Mouse (Mus musculus): Measurements from ENCODE around the gene Sema6d.

The Sema6d gene

GRCm38 (mm10) chr2:124640500-124641193 lies 550.9 kb downstream of the Sema6d start:
- DNase-seq (ENCODE audit: extremely low spot score, low read depth, low spot score), result no peak

GRCm38 (mm10) chr2:124641194-124641558 lies 551.4 kb downstream of the Sema6d start:
- no peak for DNase-seq (ENCODE audit: extremely low spot score, low read depth, low spot score)

DNA sequence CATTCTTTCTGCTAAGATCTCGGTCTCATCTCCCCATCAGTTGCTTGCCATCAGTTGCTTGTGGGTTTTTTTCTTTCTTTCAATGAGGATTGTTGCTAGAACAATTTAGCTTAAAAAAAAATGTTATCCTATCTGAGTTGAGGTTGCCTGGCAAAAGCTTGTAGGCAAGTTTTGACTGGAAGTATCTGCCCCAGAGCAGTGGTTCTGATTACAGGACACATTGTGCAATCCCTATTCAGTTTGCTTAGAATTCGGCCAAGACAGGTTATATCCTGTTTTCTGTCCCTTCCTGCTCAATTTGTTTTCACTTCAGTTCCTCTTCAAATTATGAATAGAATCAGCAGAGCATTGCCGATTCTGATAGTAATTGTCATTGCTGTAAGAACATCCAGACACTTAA lies 552.4 kb downstream of the Sema6d start:
- no peak for DNase-seq (ENCODE audit: extremely low spot score, low read depth, low spot score)

DNA sequence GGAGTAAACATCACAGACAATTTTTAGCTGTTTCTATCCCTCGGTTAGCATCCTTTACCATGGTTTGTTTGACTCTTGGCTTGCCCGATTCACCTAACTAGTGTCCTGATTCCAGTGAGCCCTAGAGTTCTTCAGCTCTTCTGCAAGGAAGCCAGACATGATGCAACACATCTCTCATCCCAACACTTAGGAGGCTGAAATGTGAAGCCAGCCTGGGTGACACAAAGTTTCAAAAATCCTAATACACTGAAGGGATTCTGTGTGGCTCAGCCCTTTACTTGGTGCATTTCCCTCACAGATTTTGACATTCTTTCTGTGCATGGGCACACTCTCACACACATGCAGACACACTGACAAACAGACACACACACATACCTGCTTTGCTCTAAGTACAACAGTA lies 560.8 kb downstream of the Sema6d start:
- no peak for DNase-seq (ENCODE audit: extremely low spot score, low read depth, low spot score)

GRCm38 (mm10) chr2:124651146-124651545 lies 561.4 kb downstream of the Sema6d start:
- DNase-seq (ENCODE audit: extremely low spot score, low read depth, low spot score), result no peak

GRCm38 (mm10) chr2:124653161-124653560 lies 563.4 kb downstream of the Sema6d start:
- no peak for DNase-seq (ENCODE audit: extremely low spot score, low read depth, low spot score)

- no peak for DNase-seq (ENCODE audit: extremely low spot score, low read depth, low spot score)
Observed at GRCm38 (mm10) chr2:124657358-124657757, 567.6 kb downstream of the Sema6d start.

DNA sequence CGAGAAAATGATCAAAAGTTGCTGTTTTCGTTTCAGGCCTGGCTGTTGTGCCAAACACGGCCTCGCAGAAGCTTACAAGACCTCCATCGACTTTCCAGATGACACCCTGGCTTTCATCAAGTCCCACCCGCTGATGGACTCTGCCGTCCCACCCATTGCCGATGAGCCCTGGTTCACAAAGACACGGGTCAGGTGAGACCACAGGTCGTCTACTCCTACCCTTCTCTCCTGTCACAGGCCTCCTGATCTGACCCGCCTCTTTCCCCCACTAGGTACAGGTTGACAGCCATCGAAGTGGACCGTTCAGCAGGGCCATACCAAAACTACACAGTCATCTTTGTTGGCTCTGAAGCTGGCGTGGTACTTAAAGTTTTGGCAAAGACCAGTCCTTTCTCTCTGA lies 568.6 kb downstream of the Sema6d start:
- no peak for DNase-seq (ENCODE audit: extremely low spot score, low read depth, low spot score)

DNA sequence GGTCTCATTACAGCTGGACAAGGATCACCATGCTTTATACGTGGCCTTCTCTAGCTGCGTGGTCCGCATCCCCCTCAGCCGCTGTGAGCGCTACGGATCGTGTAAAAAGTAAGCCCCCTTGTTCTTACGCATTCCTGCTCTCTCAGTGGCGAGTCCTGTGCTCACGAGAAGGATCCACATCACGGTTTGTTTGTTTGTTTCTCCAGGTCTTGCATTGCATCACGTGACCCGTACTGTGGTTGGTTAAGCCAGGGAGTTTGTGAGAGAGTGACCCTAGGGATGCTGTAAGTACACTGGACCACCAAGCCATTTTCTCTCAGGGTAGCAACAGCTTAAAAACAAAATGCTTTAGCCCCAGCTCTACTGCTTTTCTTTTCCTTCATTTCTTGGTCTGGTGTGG lies 569.8 kb downstream of the Sema6d start:
- DNase-seq (ENCODE audit: extremely low spot score, low read depth, low spot score), result no peak

- no peak for DNase-seq (ENCODE audit: extremely low spot score, low read depth, low spot score)
Observed at GRCm38 (mm10) chr2:124660686-124661085, 570.9 kb downstream of the Sema6d start.

- no peak for DNase-seq (ENCODE audit: extremely low spot score, low read depth, low spot score)
Observed at GRCm38 (mm10) chr2:124661316-124661715, 571.5 kb downstream of the Sema6d start.

DNA sequence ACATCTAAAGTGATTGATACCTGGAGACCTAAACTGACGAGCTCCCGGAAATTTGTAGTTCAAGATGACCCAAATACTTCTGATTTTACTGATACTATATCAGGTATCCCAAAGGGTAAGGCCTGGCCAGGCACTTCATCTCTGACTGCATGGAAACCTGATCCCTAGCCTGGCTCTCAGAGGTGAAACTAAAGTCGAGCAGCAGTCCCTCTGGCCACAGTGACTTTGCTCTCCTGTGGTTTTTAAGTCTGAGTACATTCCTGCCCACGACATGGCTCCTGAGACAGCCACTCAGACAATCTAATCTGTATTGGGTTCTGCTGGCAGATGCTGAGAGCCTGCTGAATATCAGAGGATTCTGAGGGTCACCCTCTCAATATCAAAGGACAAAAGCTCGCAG lies 572.5 kb downstream of the Sema6d start:
- DNase-seq (ENCODE audit: extremely low spot score, low read depth, low spot score), result no peak

DNA sequence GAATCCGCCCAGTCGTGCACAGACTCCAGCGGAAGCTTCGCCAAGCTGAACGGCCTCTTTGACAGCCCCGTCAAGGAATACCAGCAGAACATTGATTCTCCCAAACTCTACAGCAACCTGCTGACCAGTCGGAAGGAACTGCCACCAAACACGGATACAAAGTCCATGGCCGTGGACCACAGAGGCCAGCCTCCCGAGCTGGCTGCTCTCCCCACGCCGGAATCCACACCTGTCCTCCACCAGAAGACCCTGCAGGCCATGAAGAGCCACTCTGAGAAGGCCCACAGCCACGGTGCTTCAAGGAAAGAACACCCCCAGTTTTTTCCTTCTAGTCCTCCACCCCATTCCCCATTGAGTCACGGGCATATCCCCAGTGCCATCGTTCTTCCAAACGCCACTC lies 574.4 kb downstream of the Sema6d start:
- no peak for DNase-seq (ENCODE audit: extremely low spot score, low read depth, low spot score)

DNA sequence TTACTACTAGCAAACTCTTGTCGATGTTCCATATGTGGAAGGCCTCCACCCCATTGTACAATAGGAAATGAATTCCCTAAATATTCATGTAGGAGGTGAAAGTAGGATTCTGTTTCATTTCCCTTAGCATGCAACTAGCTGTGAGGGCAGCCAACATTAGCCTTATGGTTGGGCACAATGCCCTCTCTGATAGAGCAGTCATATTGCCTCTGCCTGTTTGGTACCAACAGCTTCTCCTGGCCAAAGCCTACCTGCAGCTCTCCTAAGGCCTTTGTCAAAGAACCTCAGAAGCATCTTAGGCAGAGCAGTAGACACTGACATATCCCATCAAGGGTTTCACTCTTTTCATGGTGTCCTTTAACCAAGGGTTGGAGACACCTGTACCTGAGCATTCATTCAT lies 578.7 kb downstream of the Sema6d start:
- no peak for DNase-seq (ENCODE audit: extremely low spot score, low read depth, low spot score)

GRCm38 (mm10) chr2:124673117-124673516 lies 583.3 kb downstream of the Sema6d start:
- DNase-seq (ENCODE audit: extremely low spot score, low read depth, low spot score), result no peak

- no peak for DNase-seq (ENCODE audit: extremely low spot score, low read depth, low spot score)
Observed at GRCm38 (mm10) chr2:124684481-124684901, 594.7 kb downstream of the Sema6d start.

DNA sequence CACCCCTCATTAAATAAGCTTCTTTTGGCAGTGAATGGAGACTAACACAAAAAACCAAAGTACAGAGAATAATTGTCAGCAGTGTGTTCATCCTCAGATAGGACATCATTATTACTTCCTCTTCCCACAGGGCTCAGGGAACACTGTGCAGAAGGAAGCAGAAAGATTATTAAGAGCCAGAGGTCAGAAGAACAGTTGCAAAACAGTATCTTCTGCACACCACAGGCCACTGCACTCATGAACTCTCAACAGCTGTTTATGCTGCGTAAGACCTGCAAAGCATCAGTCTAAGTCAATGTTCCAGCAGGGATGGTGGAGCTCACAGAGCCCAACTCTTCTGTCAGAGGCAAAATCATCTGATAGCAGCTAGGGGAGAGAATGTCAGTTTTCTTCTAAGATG lies 600.6 kb downstream of the Sema6d start:
- DNase-seq (ENCODE audit: extremely low spot score, low read depth, low spot score), result no peak

DNA sequence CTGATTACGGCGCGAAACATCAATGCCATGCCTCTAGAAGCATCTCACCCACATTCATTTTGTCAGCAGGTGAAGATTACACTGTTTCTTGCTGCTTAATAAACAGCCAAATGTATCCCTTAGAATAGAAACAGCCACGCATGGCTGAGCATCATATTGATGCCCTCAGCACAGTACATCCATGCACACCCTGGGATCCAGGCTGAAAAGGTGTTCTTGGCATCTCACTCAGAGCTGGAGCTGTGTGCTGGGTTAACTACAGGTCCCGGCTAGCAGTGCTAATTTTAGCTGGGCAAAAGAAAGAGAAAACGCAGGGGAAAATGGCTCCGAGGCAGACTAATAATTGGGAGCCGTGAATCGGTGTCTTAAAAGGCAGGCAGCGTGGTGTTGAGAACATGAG lies 612.9 kb downstream of the Sema6d start:
- no peak for DNase-seq (ENCODE audit: extremely low spot score, low read depth, low spot score)

- no peak for DNase-seq (ENCODE audit: extremely low spot score, low read depth, low spot score)
Observed at GRCm38 (mm10) chr2:124704922-124705321, 615.2 kb downstream of the Sema6d start.

- DNase-seq (ENCODE audit: extremely low spot score, low read depth, low spot score), result no peak
Observed at GRCm38 (mm10) chr2:124705806-124706205, 616.0 kb downstream of the Sema6d start.

DNA sequence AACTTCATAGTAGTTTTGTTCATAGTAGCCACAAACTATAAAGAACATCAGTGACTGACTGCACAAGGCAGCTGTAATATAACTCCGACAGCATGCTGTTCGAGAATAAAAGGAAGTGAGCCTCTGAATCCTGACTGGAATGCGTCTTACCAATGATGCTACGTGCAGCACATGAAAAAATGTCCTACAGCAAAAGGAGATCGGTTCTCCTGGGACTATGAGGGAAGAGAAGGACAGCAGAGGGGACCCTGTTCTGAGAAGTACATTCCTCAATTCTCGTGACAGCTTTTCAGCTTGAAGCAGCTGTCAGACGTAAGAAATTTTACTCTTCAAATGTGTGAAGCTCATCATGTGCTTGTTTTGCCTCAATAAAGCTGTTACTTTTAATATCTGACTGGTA lies 617.1 kb downstream of the Sema6d start:
- DNase-seq (ENCODE audit: extremely low spot score, low read depth, low spot score), result no peak
